Mouse (Mus musculus) frontal cortex, adult (tissue): Measurements from ENCODE around the gene Cbx8.
A peak's percentile ranks its signal among the peaks of the same experiment; 100 is the strongest.

Experiments used
- ATAC-seq: cut with Nextera tagmentation; 2 replicates; pipeline ENCODE4 v1.9.2; 2017; ENCODE audit warnings: mild to moderate bottlenecking, moderate library complexity, mixed read lengths; ENCODE audit not compliant: low TSS enrichment

The Cbx8 gene

GRCm38 (mm10) chr11:119078691-119079444 lies 38.1 kb upstream of the Cbx8 start:
- ATAC-seq = no peak

- no peak for ATAC-seq
These were observed 37.0 kb upstream of the Cbx8 start for GRCm38 (mm10) chr11:119077755-119078154.

GRCm38 (mm10) chr11:119075805-119076204 lies 35.0 kb upstream of the Cbx8 start:
- no peak for ATAC-seq

GRCm38 (mm10) chr11:119073876-119074433 lies 33.2 kb upstream of the Cbx8 start:
- no peak for ATAC-seq

GRCm38 (mm10) chr11:119072986-119073385 lies 32.2 kb upstream of the Cbx8 start:
- ATAC-seq = no peak

GRCm38 (mm10) chr11:119072239-119072638 lies 31.5 kb upstream of the Cbx8 start:
- ATAC-seq = no peak

- no peak for ATAC-seq
These were observed 26.1 kb upstream of the Cbx8 start for GRCm38 (mm10) chr11:119066841-119067240.

- ATAC-seq = no peak
These were observed 18.5 kb upstream of the Cbx8 start for GRCm38 (mm10) chr11:119059256-119059655.

- ATAC-seq = no peak
These were observed 17.5 kb upstream of the Cbx8 start for GRCm38 (mm10) chr11:119058041-119058995.

GRCm38 (mm10) chr11:119057291-119057690 lies 16.5 kb upstream of the Cbx8 start:
- ATAC-seq = no peak

GRCm38 (mm10) chr11:119056301-119057211 lies 15.8 kb upstream of the Cbx8 start:
- ATAC-seq = no peak

- ATAC-seq = no peak
These were observed 14.9 kb upstream of the Cbx8 start for GRCm38 (mm10) chr11:119055571-119056131.

- ATAC-seq = no peak
These were observed 13.9 kb upstream of the Cbx8 start for GRCm38 (mm10) chr11:119054351-119055345.

- ATAC-seq = no peak
These were observed 13.1 kb upstream of the Cbx8 start for GRCm38 (mm10) chr11:119053738-119054350.

- ATAC-seq = peak; percentile 76; the same call in 1 of the 2 replicates
These were observed 12.5 kb upstream of the Cbx8 start for GRCm38 (mm10) chr11:119053257-119053670.

GRCm38 (mm10) chr11:119052661-119053256 lies 12.0 kb upstream of the Cbx8 start:
- ATAC-seq = no peak

GRCm38 (mm10) chr11:119051927-119052660 lies 11.3 kb upstream of the Cbx8 start:
- ATAC-seq = no peak; the same call in 1 of the 2 replicates

- no peak for ATAC-seq
These were observed 10.7 kb upstream of the Cbx8 start for GRCm38 (mm10) chr11:119051426-119051825.
